Mouse (Mus musculus) ES-E14 (cell line): Measurements from ENCODE around the gene B4galnt1.

Experiments
- CHD2 ChIP-seq: IDR thresholded peaks from 2 replicates; pipeline ENCODE4 v1.6.1; 2014; ENCODE audit warnings: mild to moderate bottlenecking, low read depth, low read length, inconsistent platforms
- HCFC1 ChIP-seq: IDR thresholded peaks from 2 replicates; pipeline ENCODE4 v1.6.1; 2012; ENCODE audit warnings: low read length, inconsistent platforms, borderline replicate concordance; ENCODE audit not compliant: insufficient read depth
- MAFK ChIP-seq: IDR thresholded peaks from 2 replicates; pipeline ENCODE4 v1.6.1; 2014; ENCODE audit warnings: mild to moderate bottlenecking, low read depth, low read length, inconsistent platforms; ENCODE audit not compliant: insufficient read depth
- ZC3H11A ChIP-seq: IDR thresholded peaks from 2 replicates; pipeline ENCODE4 v1.6.1; 2012; ENCODE audit warnings: low read depth, mild to moderate bottlenecking, inconsistent platforms, low read length, borderline replicate concordance
- ZNF384 ChIP-seq: IDR thresholded peaks from 2 replicates; pipeline ENCODE4 v1.6.1; 2012; ENCODE audit warnings: low read depth, low read length, inconsistent platforms

- TF ChIP-seq ZC3H11A (no peak), ZNF384 (no peak), CHD2 (no peak), HCFC1 (no peak), MAFK (no peak)
Observed at GRCm38 (mm10) chr10:127166771-127167613, 2.0 kb downstream of the B4galnt1 start.
